Mouse (Mus musculus) heart, adult 8-10 months (tissue): ENCODE results near the gene Gm15557. TPM values are rescaled to one million over a fixed set of nuclear protein-coding genes. Genes with fewer than 3 reads are reported as not detected.
"Not testable (repeated sequence)": the region's sequence is repeated elsewhere in the genome, so short reads cannot be mapped to it uniquely, and the experiment has no call there.

Source experiments
- DNase-seq: peaks from one replicate; pipeline ENCODE4 v3.0.0; 2022; ENCODE audit warnings: low spot score
- total RNA-seq, 4 experiments: library from RNA; stranded (reverse); gene quantifications; 2 replicates each; pipeline ENCODE4 v1.2.4; 2022

Gm15557 gene
- total RNA-seq = not detected

DNA sequence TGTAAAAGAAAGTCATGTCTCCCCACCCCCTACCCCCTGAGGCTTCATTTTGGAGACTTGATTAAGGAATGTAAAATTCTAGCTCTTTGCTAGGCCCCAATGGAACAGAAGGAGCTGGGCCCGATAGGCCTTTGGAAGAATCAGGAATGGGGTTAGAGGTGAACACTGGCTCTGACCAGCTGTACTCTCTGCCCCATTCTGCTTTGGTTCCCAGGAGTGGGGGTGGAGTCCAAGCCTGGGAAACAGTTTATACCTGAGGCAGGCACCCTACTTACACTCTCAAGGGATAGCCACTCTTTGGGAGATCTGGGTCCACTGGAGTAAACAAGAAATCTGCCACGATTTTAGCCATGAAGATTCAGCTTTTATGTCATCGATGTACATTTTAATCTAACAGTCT lies at the start of gene Gm15557:
TSS of gene Gm15557 (plus strand) at position 48 of the 400 bp plus-strand sequence.
- no peak for DNase-seq

DNA sequence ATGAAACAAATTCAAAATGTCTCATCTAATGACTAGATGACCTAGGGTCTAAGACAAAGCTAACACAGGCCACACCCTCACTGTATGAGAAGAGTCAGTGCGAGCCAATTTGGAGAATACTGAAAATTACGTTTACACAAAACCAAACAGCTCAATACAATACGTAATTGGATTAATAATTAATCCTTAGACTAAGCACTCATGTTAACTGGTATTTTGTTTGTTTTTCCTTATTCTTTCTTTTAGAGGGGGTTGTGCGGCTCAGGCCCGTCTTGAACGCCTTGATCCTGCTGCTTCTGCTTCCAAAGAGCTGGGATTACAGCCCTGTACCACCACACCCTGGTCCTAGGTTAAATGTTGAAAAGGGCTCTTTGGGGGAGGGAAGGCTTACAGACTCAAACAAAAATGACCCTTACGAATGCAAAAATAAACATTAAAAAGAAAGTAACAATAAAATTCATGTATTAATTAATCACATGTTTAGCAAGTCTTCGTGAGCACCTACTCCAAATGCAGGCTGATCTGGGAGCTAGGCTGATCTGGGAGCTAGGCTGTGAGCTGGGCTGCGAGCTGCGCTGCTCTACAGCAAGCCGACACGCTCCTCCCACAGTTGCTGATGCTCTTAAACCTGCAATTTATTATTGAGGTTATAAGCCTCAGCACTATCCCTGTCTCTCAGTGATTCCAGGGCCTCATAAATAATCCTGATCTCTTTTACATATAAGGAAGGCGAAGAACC lies 46.1 kb upstream of the Gm15557 start:
- no peak for DNase-seq

DNA sequence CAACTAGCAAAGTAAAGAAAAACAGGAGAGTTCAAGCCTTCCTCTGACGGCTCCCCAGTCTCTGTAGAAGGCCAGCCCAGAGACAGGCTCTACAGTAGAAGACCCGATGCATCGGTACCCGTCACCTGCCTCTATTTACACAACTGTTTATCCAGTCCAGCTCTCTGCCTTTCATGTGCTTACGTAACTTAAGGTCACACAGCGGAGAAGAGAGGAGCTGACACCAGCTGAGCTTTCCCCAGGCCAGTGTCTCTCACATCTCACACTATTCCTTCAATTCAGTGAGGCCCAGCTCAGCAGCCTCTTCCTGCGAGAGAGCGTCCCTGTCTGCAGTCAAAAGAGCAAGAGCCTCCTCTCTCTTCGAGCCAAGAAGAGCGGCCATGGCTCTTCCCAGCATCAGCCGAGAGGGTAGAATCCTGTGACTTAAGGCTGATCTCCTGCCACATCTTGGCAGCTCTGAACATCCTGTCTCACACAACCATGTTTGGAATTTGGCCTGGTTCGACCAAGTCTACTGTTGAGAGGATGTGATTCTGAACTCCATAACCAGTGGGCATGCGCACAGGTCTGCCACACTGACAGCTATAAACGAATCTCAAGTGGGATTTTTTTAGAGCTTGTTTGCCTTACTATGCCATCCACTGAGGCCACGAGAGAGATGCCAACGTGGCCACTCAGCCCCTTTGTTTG lies 45.3 kb upstream of the Gm15557 start:
- DNase-seq = no peak

DNA sequence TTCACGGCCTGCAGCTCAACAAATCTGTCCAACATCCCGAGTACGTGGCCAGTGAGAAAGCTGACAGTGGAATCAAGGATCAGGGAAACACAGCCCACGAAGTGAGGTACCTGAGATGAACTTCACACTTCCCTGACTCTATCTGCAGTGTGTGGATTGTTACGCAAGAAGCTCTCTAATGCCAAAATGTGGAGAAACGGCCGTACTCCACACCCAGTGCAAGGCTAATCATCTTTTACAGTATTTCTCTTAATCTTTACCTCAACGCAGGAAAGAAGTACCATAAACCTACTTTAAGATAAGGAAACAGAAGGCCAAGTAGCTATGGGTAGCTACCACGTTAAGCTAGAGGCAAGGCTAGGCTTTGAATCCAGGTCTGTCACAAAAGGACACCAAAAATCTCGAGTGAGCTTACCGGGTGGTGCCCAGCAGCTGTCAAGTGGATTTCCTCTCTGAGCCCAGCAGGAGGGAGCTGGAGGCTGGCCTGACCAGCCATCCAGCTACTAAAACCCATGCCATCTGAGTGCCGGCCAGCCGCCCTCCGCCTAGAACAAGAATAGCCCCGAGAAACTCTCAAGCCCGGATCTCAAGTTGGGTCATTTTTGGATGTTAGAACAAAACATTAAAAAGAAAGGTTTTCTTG lies 37.4 kb upstream of the Gm15557 start:
- peak; percentile 19 for DNase-seq

DNA sequence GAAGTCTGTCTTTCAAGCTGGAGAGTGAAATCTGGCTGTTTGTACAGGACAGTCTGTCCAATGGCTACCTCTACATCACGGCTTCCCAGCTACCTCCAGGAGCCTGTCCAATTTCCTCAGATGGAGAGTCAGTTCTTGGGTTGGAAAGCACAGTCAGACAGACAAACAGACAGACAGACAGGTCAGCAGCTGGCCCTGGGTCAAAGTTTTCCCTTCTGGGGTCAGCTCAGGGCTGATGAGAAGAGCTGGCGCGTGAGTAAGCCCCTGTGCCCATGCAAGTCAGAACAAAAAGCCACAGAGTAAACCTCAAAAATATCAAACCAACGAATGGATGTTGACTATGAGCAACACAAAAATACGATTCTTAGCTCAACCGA lies 36.9 kb upstream of the Gm15557 start:
- no peak for DNase-seq

DNA sequence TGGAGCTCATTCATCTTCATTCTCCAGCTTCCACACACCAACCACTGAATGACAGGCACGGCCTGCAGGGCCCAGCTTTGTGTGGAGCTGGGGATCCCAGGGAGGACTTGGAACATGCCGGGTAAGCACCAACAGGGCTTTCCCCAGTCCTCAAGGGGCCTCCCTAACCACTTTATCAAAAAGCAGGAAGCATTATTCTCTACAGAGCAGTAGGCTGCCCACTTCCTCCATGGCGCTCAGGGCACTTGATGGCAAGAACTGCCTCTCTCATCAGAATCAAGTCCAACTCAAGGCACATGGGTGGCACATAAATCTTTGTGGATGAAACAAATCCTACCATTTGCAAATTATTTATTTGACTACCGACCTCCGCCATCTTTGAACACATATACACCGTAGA lies 25.8 kb upstream of the Gm15557 start:
- DNase-seq = no peak

DNA sequence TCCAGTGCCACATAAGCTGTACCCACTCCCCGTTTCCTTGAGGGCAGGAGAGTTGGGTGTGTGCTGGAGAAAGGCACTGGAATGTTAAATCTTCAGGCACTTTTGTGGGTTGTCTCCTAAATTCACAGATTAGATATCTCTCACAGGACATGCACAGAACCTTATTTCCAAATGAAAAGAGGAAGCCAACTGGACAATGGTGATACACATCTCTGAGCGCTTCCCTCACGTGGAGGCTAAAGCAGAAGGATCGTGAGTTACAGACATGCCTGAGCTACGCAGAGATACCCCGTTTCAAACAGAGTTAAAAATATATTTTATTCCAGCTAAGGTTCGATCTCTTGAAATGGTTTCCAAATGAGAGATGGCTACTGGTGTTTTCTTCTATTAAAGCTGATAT lies 17.4 kb upstream of the Gm15557 start:
- DNase-seq = no peak

DNA sequence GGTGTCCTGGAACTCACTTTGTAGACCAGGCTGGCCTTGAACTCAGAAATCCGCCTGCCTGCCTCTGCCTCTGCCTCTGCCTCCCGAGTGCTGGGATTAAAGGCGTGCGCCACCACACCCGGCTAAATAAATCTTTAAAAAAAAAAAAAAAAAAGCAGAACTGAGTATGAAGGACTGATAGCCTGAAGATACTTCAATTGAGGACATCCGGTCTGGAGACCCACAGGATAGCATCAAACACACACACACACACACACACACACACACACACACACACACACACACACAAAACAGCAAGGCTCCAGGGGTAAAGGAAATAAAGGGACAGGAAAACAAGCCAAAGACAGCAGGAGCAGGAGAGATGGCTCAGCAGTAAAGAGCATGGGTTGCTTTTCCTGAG lies 15.3 kb upstream of the Gm15557 start:
- DNase-seq = not testable (repeated sequence)

DNA sequence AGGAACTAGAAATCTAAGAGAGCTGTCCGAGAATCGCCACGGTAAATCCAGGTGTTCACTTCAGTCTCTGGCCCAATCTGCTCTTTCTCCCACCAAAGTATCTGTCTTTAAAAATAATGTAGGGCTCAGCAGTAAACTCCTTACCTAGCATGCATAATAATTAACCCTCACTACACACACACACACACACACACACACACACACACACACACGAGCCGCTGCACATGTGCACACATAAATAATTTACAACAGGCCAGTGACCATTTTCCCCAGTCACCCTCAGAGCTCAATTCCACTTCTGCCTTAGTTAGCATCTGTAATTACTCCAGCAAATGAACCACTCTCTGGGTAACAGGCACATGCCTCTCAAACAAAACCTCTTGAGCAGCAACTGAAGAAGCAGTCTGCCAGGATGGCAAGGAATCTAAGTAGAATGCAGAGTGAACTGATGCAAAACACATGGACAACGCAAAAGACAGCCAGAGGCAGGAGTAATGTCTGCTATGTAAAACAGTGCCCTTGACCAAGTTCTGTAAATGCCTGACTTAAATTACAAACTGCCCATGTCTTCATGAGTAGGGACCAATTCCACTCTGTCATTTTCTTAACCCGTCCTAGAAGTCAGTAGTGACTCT lies 11.7 kb upstream of the Gm15557 start:
- DNase-seq = no peak

DNA sequence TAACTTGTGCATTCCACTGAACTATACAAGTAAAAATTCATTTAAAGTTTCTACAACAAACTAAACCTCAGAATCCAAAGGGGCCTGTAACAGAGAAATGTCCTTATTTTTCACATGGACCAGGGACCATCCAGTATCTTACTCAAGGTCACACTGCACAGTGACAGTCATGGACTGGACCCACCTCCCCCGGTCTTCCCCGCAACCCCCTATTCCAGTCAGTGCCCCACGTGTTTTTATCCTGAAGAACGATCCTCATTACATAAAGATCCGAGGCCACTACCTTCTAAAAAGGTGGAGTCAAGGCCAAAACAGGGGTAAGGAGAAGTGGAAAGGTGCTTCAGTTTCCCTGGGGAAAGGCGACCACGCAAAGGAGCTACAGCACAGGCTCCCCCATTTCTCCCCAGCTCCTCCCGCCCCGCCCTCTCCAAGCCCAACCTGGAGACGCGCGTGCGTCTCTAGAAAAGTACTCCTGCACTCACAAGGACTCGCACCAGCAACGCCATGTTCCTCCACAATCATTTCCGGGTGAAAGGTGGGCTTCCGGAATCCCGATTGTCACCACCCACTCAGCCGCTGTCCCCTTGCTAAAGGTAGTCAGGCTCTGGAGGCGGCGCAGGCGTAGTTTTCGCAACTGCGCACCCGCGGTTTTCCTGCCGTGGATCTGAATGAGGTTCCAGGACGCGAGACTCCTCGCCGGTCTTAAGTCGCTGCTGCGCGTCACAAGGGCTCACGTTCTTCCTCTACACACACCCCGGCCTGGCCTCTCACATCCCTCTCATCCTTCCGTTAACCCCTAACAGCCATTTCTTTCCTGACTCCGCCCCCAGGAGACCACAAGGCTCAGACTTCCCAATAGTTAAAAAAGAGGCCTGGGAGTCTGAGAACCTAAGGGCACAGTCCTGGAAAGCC lies 10.7 kb upstream of the Gm15557 start, which contains the start of gene Uqcc1:
TSS of gene Uqcc1 (minus strand) at position 780 of the 912 bp plus-strand sequence.
- DNase-seq = peak; percentile 96

DNA sequence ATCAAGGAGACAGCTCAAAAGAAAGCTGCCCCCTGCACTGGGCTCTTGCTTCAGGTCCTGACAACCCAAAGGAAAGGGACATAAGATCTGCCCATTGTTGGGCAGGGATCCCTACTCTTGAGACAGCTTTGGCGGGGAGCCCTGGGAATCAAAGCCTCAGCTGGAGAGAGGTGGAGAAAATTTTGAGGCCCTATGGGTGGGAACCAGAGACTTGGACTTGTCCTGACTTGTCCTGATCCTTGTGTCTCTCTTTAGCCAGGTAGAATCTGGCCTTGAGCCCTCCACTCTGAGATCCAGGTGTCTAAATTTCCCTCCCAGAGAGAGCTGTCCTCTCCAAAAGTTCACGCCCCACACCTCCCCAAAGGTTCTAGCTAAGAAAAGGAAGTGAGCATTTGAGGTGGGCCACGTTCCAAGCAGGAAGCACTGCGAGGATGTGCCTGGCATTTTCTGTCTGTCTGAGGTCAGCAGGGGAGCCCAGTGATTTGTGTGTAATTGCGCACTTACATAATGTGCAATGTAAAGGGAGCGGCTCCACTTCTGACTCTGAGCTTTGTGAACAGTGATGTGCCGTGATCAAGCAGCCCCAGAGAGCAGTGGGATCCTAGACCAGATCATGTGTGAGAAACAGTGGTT lies 515 bp upstream of the Gm15557 start:
- no peak for DNase-seq

DNA sequence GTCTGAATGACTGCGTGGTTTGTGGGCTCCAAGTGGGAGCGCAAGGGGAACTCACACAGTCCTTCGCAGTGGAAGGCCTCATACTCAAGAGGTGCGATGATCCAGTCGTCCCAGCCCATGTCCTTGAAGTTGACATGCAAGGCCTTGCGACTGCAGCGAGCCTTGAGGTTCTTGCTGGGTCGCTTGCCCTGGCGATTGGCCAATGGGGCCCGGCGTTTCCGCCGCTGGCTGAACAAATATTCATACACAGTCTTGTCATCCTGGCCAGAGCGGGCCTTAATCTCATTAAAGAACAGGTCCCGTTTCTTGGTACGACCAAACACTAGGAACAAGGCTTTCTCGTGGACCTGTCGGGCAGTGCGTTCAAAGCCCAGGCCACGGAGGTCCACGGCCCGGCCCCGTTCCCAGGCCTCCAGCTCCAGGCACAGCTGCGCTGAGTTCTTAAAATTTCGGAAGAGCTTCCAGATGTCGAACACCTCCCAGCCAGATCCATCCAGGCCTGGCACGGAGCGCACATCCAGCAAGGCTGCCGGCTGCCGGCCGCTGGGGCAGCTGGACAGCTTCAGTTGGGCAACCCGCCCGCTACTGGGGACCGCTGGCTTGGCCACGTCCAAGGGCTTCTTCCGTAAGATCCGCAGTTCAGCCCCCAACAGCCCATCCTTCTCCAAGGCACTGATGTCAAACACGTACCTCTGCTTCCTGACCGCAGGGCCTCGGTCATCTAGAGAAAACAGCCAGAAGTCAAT lies 1.3 kb downstream of the Gm15557 start:
- no peak for DNase-seq

DNA sequence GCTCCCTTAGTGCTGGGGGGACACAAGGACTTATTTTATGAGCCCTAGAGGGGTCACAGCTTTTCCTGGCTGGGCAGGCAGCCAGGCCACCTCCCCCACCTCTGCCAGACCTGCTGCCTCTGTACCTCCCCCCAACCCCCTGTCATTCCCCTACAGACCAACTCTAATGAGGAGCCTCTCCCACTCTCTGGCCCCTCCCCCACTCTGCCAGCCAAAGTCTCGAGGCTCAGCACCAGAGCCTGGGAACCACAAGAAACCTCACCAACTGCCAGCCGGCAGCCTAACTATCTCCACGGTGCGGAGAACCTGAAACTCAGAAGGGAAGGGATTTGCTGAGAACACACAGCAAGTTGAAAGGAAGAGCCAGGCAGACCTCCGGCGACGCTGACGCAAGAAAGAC lies 2.9 kb downstream of the Gm15557 start:
- DNase-seq = no peak

DNA sequence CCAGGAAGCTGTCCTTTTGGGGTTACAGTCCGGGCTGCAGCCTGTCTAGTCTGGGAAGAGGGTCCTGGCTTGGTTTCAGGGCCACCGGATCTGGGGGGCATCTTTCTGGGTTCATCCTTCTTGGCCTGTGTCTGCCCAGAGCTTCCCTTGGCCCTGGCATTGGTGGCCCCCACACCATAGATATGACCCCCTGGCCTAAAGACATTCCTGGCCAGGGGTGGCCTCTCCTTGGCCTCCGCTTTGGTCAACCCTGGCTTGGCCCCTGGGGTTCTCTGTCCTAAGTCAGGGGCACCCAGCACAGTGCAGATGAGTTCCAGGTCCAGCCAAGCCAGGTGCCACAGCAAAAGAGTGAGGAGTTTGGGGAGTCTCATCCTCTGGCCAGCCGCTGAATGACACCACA lies 4.2 kb downstream of the Gm15557 start:
- DNase-seq = no peak

DNA sequence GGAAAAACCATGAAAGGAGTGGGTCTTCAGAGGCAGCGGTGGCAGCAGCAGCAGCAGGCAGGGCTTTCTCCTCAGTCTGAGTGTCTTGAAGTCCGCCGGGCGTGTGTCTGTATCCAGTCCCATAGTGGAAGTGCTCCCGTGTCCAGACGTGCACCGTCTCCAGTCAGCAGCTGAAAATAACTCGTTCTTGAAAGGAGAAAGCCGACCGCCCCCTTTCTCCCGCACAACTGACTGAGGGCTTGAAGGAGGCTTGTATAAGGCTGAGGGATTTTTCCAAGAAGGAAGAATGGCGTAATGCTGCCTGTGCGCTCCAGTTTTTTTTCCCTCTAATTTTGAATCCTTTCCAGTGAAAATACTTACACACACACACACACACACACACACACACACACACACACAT lies 4.6 kb downstream of the Gm15557 start, which contains the start of gene Gdf5:
TSS of gene Gdf5 (minus strand) at position 244 of the 400 bp plus-strand sequence.
- no peak for DNase-seq

DNA sequence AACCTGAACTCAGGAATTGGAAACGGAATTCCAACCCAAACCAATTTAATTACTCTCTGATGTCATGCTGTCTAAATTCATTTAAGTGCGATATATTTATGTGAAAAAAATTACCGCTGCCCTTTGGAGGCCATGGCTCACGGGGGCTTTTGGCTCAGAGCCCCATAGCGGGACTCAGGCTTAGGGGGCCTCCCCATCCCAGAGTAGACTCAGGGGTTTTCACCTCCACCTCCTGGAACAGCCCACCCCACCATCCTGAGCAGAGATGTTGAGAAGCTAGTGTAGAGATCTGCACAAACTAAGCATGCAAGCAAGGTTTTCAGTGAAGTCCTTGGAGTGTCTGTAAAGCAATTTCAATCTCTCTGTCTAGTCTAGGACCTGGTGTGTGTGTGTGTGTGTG lies 5.1 kb downstream of the Gm15557 start:
- no peak for DNase-seq

DNA sequence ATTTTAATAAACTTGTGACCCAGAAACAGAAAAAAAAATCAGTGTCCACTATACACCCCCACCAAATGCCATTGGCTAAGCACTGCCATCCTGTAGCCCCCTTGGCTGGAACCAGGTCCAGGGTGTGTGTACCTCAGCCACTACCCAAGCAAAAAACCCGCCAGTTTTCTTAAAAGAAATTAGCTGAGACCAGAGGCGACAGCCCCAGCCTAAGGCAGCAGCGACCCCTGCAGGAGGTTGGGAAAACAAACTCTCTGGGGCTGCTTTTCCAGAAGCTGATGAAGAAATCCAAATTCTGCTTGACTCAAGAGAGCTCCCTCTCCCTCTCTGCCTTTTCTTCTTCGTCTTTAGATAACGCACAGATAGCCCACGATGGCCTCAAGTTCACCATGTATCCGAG lies 5.5 kb downstream of the Gm15557 start:
- peak; percentile 48 for DNase-seq

DNA sequence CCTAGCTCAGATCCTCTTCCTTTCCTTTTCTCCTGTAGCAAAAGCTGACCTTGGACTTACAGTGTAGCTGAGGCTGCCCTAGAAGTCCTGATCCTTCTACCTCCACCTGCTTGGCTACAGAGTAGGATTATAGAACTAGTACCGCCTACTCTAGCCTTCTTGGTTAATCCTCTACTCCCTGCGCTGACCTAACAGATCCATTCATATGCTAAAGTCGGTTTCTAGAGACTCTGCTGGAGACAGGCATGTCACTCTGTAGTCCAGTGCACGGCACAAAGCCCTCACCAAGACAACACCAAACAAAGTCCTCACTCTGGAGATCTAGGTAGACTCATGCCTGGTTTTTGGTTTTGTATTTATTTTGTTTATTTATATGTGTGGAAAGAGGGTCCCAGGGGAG lies 6.0 kb downstream of the Gm15557 start:
- DNase-seq = no peak

DNA sequence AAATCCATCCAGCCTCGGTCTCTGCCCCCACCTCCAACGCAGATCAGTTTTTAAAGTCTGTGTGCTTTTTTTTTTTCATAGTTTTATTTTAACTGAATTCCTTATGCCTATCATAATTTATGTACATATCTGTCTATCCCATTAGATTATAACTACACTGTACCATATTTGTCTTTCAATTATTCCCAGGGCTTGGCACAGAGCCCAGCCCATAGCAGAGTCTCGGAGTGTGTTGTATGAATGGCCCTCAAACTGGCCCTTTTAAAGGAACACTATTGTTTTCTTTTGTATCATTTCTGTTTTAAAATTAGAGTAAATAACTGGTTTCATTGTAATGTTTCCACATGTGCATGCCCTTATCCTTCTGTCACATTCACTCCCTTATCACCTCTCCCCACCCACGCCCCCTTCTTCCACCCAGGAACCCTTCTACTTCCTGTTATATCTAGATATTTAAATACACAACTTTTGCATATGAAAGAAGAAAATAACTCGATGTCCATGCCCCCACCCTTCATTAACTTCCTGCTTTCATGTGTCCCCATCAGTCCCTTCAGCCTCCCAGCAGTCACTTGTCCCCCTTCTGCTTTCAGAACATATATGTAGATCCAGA lies 7.0 kb downstream of the Gm15557 start:
- no peak for DNase-seq

DNA sequence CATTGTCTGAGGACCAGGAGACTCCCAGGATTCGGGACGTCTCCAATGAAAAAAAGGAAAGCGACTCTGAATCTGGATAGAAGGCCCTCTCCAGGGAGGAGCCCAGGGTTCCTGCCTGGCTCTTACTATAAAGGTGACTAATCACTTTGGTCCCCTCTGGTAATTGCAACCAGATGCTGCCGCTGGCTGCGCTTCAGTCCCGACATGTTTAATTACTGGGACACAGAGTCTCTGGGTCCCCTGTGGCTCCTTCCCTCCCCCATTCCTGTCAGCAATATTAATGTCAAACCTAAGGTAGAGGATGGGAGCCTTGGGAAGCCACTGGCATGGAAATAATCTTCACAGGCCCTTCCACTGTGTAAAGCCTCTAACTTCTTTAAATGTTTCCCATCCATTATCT lies 8.8 kb downstream of the Gm15557 start:
- DNase-seq = no peak
